Mouse (Mus musculus): Measurements from ENCODE around the gene Taf1d.
"Not testable (repeated sequence)": the region's sequence is repeated elsewhere in the genome, so short reads cannot be mapped to it uniquely, and the experiment has no call there.

Gene Taf1d

DNA sequence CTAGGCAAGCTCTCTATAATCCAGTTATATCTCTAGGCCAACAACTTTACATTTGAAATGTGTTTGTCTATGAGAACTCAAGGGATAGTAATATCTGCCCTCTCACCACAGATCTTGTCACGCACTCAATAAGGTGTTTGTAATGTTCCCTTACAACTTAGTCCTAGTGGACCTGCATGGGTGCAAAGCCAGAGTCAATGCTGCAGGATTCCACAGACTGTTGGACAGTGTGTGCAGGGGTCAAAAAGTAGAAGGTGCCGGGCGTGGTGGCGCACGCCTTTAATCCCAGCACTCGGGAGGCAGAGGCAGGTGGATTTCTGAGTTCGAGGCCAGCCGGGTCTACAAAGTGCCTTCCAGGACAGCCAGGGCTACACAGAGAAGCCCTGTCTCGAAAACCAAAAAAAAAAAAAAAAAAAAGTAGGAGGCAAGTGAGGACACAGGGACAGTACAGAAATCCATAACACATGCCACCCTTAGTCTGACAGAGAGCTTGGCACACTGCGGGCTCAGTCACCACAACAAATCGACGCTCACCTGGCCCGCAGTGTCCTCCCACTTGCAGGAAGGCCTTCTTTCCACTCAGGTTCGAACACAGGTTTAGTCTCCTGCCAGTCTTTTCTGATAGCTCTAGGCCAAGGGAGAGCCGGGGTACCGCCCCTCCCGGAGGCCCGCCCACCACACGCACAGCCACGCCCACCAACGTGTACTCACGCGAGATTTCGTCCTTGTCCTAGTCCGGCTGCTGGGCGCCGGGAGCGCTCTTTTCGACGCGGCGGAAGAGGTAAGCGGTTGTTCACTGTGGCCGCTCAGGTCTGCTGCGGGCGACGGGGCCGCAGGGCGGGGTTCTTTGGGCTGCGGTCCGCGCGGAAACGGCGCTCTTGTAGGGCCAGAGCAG, at the start of gene Taf1d:
Gene Taf1d, plus strand, starts transcription at position 712 of the 895 bp plus-strand sequence.
- DNase-seq (ENCODE audit: low spot score): peak; percentile 93

DNA sequence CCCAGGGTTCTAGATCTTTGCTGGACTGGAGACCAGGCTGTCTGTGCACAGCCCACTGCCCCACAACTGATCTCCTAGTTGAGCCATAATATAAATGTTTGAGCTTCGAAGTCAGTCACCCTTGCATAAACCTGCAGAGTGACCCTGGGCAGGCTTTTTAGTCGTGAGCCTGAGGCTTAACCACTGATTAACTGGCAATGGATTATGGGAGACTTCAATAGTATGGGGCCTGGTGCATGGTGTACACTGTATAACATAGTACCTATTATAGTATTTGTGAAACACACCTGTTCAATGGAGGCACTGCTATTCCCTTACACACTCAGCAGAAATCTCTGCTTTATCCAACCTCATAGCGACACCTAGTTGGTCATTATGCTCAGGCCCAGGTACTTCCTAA, 49.8 kb upstream of the Taf1d start:
- no peak for DNase-seq (ENCODE audit: low spot score)

DNA sequence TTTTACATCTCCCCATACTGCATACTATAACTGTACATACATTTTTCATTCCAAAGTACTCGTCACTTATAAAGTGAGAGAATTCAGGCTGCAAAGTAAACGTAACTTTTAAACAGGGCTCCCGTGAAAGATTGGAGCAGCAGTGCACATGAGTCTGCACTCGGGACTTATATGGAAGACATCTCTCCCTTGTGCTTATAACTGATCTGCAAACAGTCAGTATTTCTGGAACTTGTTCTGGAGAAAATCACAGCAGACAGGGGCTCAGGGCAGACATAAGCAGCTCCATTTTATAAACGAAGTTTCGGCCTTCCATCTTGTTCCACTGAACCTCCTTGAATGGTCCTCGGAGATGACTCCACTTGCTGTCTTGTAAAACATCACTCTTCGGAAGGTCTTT, 44.0 kb upstream of the Taf1d start:
- no peak for DNase-seq (ENCODE audit: low spot score)

DNA sequence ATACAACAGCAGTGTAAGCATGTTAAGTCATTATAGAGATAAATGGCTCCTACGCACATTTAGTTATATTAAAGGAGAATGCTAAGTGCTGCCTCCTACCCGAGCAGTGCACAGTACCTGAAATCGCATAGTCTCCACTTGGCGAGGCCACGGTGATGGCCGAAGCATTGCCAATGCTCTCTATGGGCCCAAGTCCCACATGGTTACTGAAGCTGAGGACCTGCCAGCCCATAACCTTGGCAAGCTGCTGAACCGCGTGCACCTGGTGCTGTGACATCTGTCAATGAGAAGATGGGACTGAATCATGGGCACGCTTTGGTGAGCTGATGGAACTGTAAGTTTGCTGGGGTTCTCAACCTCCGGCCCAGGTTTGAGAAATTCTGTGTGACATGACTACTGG, 42.5 kb upstream of the Taf1d start:
- DNase-seq (ENCODE audit: low spot score): no peak

DNA sequence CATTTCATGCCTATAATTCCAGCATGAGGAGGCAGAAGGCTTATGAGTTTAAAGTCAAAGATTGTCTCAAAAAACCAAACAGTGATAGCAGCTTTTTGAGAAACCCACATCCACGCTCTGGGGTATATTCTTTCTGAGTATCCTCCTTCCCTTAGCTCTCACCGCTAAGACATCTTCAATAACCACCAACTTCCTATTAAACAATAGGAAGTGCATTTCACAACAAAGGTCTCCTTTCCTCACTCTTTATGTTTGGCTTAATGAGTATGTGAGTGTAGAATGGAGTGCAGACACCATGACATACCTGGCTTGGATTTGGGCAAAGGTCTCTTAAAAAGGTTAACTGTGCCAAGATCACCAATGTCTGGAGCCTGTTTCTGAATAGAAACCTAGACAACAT, 32.0 kb upstream of the Taf1d start:
- DNase-seq (ENCODE audit: low spot score): no peak

DNA sequence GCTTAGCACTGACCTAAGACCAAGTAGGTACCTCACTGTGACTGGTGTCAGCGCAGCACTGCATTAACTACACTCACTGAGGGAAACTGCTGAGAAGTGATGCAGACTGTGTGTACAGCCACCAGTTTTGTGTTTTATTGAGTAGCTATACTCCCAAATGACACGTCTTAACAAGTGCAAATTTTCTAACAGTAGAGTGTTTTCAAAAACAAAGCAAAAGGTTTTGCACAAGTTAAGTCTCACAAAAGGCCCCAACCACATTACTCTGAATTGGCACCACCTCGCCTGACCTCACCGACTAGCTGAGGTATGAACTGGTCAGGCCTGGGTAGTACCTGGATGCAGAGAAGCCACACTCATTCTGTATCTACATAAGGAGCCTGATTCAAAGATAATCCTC, 29.2 kb upstream of the Taf1d start:
- DNase-seq (ENCODE audit: low spot score): no peak

DNA sequence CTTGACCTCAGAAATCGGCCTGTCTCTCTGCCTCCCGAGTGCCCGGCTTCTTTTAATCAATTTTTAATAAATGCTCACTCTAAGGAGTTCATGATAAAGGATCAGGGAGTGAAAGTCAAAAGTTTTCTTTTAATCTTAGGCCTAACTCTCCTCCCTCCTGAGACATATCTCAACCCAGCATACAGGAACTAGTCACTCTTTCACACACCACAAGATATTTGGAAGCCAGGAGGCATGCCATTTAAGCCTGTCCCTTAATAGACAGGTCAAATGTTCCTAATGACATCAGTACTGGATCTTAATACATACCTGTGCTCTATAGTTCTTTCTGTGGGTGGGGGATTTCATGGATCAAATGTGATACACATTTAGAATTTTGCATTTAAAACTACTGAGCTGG, 27.7 kb upstream of the Taf1d start:
- DNase-seq (ENCODE audit: low spot score): no peak

DNA sequence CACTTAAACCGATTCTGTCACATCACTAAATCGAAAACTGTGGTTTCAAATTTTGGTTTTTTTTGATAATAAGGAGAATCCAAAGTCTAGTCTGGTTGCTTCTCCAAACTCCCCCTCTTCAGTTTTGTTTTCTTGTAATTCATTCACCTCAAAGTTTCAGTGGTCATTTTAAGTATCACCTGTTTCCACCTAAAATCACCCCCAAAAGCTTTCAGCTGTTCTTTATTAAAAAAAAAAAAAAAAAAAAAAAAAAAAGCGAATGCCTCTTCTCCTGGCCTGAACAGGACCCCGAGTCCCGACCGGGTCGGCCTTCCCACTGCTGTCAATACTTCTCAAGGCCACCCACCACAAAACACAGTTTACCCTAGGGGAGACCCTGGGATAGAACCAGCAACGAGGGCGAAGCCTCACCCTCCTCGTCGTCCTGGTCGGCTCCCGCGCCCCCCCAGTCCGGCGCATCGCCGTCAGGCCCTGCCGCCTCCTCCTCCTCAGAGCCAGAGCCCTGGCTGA, 26.8 kb upstream of the Taf1d start:
- DNase-seq (ENCODE audit: low spot score): no peak

DNA sequence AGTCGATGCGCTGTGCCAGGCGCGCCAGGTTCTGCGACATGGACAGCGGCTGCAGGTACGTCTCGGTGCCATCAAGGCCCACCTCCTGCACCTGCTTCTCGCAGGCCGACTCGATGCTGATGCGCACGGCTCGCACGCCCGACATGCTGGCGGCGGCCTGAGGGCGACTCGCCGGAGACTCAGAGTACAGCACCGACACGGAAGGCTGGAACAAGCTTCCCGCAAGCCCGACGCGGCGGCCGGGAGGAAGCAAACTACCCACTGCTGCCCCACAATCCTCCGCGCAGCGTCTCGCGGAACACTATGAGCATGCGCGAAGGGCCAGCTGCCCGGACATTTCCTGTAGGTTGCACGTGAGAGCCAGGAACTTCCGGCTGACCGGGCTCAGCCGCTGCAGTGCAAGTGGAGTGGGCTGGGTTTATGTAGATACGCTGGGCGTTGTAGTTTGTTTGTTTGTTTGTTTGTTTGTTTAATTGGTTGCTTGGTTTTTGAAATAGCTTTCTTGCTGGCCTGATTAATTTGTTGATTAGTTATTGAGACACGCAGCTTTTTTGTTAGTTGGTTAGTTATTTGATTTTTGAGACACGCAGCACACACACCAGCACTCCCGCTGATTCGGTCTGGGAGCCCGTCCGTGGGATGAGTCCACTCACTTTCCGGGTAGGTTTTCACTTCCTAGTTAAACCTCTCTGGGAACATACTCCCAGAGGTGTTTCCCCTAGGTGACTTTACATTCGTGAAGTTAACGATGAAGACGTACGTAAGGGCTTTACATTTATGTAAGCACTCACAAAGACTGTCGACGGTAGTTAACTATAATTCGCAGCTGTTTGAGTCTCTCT, 26.1 kb upstream of the Taf1d start, which contains the start of gene Med17:
Gene Med17, minus strand, starts transcription at position 283 of the 842 bp plus-strand sequence.
- peak; percentile 95 for DNase-seq (ENCODE audit: low spot score)

DNA sequence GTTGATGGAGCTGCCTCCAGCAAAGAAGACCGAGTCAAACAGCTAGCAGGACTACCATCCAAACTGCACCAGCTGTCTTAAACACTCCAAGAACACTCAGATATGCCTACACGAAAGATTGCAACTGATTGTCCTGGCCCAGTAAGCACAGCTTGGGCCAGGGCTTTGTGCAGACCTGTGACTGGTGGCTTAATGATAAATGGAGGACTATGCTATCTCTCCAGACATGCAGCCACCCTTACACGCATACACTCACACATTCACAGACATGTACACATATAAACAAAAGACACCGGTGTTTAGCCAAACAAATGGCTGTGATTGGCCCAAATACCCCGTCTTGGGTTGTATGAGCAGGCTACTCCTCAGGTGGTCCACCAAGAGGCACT, 25.5 kb upstream of the Taf1d start:
- DNase-seq (ENCODE audit: low spot score): no peak

DNA sequence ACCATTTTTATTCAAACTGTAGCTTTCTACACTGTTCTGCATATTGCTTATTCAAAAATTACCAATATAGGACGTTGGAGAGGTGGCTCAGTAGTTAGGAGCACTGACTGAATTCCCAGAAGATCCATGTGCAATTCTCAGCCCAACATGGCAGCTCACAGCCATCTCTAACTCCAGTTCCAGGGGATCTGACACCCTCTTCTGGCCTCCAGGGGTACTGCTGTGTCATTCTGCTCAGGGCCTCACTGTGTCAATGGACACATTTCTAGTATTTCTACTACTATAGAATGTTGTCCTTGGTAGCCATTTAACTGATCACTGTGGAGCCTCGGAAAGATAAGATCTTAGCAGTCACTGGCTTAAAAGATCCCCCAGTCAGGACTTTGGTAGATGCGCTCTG, 20.6 kb upstream of the Taf1d start:
- DNase-seq (ENCODE audit: low spot score): no peak

DNA sequence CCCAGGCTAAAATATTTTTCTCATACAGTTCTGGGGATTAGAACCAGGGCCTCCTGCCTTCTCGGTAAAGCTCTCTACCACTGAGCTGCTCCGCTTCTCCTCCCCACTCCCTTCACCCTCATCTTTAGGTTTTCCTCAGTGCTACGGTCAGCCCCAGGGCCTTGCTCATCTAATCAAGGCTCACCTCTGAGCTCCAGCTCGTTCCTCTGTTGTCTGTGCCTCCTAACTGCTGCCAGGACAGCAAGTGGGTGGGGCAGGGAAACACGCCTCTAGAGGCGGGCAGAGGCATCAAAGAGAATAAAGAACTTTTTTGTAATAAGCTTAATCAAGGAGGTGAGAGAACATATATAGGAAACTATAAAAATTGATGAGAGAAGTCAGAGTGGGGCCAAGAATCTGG, 18.2 kb upstream of the Taf1d start:
- no peak for DNase-seq (ENCODE audit: low spot score)

DNA sequence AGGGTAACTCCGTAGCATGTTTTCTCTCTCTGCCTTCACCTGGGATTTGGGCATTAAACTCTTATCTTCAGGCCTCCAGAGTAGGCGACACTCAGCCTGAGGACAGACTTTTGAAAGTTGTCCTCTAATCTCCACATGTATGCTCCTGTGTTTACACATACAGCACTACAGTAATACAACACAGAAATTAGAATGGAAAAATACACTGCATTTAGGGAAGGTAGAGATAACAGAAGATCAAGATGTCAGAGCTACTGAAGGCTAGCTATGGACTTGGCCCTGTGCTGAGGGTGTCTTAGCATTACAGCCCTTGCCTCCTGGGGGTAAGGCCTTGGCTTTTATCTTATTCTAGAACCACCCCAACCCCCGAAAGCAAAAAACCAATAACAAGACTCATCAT, 17.6 kb upstream of the Taf1d start:
- DNase-seq (ENCODE audit: low spot score): no peak

DNA sequence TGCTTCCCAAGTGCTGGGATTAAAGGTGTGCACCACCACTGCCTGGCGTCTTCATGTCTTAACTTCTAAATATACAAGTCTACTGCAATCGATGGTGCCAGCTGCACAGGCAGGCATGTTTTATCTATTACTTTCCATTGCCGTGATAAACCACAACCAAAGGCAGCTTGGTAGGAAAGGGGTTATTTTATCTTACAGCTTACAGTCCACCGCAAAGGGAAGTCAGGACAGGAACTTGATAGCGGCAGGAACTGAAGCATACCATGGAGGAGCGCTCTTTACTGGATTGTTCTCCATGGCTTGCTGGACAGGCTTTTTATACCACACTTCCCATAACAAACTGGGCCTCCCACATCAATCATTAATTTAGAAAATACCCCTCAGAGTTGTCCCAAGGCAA, 16.8 kb upstream of the Taf1d start:
- DNase-seq (ENCODE audit: low spot score): no peak

DNA sequence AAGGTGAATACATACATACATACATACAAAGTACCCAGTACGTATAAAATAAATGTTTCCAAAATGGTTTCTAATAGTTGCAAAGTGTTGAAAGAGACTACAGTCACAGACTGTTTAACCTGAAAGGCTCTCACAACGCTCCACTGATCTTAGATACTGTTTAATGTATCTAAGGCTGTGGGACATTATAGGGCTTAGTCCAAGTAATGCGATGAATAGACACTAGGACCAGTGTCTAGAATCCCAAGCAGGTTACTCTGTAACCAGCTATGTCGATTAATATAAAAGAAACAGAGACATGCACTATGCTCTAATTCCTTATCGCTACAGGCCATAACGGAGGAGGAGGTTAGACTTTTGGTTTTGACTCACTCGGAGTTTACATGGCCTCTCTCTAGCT, 8.9 kb upstream of the Taf1d start:
- DNase-seq (ENCODE audit: low spot score): no peak

DNA sequence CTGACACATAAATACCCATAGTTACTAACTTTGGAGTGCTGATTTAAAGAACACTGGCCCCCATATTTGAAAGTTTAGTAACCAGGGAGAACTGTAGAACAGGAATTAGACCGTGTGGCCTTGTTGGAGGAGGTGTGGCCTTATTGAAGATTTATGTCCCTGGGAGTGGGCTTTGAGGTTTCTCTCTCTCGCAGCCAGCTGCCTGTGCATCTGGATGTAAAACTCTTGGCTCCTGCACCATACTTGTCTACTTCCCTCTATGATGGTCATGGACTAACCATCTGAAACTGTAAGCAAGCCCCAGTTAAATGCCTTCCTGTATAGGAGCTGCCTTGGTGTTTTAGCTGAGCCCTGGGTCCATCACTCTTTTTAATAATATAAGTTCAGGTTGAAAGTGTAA, 7.6 kb upstream of the Taf1d start:
- no peak for DNase-seq (ENCODE audit: low spot score)

DNA sequence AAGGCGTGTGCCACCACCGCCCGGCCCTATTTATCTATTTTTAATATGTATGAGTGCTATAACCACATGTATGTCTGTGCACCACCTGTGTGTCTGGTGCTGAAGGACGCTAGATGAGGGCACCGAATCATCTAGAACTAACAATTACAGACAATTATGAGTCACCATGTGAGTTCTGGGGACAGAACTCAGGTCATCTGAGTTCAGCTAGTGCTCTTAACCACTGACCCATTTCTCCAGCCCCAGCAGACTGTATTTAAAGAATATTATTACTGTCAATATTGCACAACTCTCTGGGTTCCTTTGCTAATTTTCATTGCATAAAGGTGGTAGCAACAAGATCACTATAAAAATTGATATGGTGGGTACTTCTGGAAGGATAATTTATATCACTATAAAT, 6.0 kb upstream of the Taf1d start:
- no peak for DNase-seq (ENCODE audit: low spot score)

DNA sequence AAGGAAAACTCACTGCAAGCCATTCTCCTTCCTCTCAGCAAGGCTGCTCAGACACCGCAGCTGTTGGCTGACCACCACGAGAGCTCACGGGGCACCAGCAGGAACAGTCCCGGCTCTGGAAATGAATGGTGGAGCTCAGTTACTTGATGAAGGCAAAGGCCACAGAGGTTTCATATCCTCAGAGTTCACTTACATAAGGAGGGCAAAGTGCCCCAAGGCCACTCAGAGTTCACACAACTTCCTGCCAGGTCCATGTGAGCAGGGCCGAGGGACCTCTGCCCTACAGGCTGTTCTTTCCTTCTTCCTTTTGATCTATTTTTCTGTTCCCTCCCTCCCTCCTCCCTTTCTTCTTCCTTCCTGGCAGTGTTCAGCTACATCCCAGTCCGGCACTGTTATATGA, 4.6 kb upstream of the Taf1d start:
- no peak for DNase-seq (ENCODE audit: low spot score)

DNA sequence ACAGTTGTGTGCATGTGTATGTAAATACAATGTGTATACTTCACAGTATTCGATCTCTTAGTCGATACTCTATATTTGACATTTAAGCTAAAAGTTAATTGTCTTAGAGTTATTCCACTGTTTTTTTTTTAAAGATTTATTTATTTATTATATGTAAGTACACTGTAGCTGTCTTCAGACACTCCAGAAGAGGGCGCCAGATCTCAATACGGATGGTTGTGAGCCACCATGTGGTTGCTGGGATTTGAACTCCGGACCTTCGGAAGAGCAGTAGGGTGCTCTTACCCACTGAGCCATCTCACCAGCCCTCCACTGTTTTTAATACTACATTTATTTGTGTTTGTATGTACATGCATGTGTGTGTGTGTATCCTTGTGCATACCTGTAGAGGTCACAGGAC, 4.0 kb upstream of the Taf1d start:
- DNase-seq (ENCODE audit: low spot score): not testable (repeated sequence)

DNA sequence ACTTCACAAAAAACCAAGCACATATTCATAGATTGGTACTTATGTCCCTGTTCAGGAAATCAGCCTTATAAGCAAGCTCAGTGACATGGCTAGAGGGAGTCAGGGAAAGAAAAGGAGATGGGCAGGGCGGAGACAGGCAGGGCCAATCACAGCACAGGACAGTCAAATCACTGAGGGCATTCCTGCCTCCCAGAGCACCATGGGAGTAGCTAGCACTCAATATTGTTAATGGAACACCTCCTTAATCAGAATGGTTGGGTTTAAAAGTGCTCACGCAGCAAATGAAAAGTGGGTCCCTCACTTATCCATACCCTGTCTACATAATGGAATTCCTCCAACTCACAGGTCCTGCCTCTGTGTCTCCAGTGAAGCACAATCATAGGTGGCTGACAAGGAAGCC, 3.1 kb upstream of the Taf1d start:
- DNase-seq (ENCODE audit: low spot score): no peak

DNA sequence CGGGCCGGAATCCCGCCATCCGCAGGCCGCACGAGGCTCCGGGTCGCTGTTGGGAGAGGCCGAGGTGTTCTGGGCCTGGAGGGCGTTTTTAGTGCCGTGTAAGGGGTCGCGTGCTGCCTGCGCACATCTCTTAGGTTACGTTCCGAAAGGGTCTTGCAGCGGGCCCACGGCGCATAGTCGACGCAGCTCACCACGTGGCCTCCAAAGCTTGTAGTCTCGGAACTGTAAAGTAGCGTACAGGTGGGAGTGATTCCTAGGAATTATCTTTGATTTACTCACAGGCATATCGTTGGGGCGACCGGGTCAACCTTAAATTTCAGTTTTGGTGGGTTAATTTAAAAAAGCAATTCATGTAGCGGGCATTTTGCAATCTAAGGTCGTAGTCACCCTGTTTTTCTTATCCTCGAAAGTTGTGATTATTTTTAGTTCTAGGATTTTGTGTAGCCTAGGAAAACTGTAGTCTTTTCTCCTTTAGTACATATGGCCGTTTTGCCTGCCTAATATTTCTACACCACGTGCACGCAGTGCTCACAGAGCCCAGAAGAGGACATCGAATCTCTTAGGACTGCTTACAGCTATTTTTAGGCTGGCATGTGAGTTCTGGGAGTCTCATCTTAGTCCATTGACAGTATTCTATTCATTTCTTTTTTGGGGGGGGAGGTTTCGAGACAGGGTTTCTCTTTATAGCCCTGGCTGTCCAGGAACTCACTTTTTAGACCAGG, 545 bp downstream of the Taf1d start, which contains the start of gene 4931406C07Rik:
Gene 4931406C07Rik, minus strand, starts transcription at position 51 of the 722 bp plus-strand sequence.
- DNase-seq (ENCODE audit: low spot score): peak; percentile 11

DNA sequence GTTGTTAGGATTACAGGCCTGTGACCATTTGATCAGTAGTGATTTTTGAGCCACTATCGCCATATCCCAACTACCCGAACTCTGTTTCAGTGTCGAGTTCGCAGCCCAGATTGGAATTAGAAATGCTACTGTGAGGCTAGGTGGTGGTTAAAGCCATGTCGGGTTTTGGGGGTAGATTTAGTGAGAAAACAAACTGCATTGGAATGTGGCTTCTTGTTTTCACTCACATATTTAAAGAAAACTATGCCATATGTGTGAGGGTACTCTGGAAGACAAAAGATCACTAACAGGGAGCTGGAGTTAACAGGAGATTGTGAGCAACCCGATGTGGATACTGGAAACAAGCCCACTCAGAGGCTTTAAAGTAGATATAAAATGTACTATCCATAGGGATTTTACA, 1.2 kb downstream of the Taf1d start:
- no peak for DNase-seq (ENCODE audit: low spot score)
